Mouse (Mus musculus) bone marrow macrophage, adult 2 months (primary cell): ENCODE data around the gene Sag.

ENCODE experiments used
- CTCF ChIP-seq: IDR thresholded peaks from 2 replicates; pipeline ENCODE4 v1.5.1; 2012; ENCODE audit warnings: low read depth, mild to moderate bottlenecking, low read length, moderate library complexity
- POLR2A ChIP-seq: IDR thresholded peaks from 2 replicates; pipeline ENCODE4 v1.6.1; 2012; ENCODE audit warnings: mild to moderate bottlenecking, low read depth, low read length, borderline replicate concordance

- TF ChIP-seq CTCF (no peak), POLR2A (no peak)
These were observed 48.8 kb downstream of the Sag start for GRCm38 (mm10) chr1:87852081-87852790.
